Mouse (Mus musculus) kidney, embryonic 14.5 days (tissue): ENCODE measurements around the gene Gpr157. TPM values are rescaled to one million over a fixed set of nuclear protein-coding genes. Genes with fewer than 3 reads are reported as not detected.

Experiments
- ATAC-seq: fragments of 200-750 bp; cut with Nextera tagmentation; 2 replicates; pipeline ENCODE4 v1.8.0; 2017; ENCODE audit warnings: moderate number of reproducible peaks, mild to moderate bottlenecking, moderate TSS enrichment, moderate library complexity; ENCODE audit not compliant: low FRiP score, low TSS enrichment
- H3K27ac ChIP-seq: fragments of 300-500 bp; sonication (generic); 2 replicates; pipeline ENCODE4 v1.5.1; 2014; ENCODE audit warnings: low read depth, mild to moderate bottlenecking, low read length, moderate library complexity, mixed read lengths
- H3K27me3 ChIP-seq: fragments of 300-500 bp; sonication (generic); 2 replicates; pipeline ENCODE4 v1.6.1; 2014; ENCODE audit warnings: mild to moderate bottlenecking, low read length; ENCODE audit not compliant: control insufficient read depth, insufficient read depth
- H3K36me3 ChIP-seq: fragments of 300-500 bp; sonication (generic); 2 replicates; pipeline ENCODE4 v1.6.1; 2014; ENCODE audit warnings: low read length, mixed read lengths; ENCODE audit not compliant: control insufficient read depth, insufficient read depth
- H3K4me1 ChIP-seq: fragments of 300-500 bp; sonication (generic); 2 replicates; pipeline ENCODE4 v1.6.1; 2014; ENCODE audit warnings: low read length, mixed read lengths; ENCODE audit not compliant: control insufficient read depth, insufficient read depth
- H3K4me2 ChIP-seq: fragments of 300-500 bp; sonication (generic); replicated peaks from 2 replicates; pipeline ENCODE4 v1.6.1; 2014; ENCODE audit warnings: low read depth, mild to moderate bottlenecking, low read length
- H3K4me3 ChIP-seq: fragments of 300-500 bp; sonication (generic); 2 replicates; pipeline ENCODE4 v1.5.1; 2014; ENCODE audit warnings: mild to moderate bottlenecking, low read length
- H3K9ac ChIP-seq: fragments of 300-500 bp; sonication (generic); 2 replicates; pipeline ENCODE4 v1.6.1; 2014; ENCODE audit warnings: low read depth, mild to moderate bottlenecking, low read length, moderate library complexity
- H3K9me3 ChIP-seq: fragments of 300-500 bp; sonication (generic); 2 replicates; pipeline ENCODE4 v1.6.1; 2016; ENCODE audit warnings: low read length; ENCODE audit not compliant: control insufficient read depth
- WGBS: fragments of 180-500 bp; shearing (Covaris S2); extraction: QIAGEN DNeasy Blood & Tissue Kit; methylation state at CpG from one replicate; pipeline ENCODE4 v1.1.7; 2014; 5-methylcytosine and 5-hydroxymethylcytosine counted together
- polyA plus RNA-seq: library from polyadenylated mRNA; unstranded; fragments of >200 nt; fragmentation: Nextera tagmentation; extraction: Ambion mirVana; gene quantifications from 2 replicates; pipeline ENCODE4 v1.2.1, GENCODE M21; 2014

Gpr157 gene
- polyA plus RNA-seq, 1 experiment from 2014 or later: 0.20 TPM

DNA sequence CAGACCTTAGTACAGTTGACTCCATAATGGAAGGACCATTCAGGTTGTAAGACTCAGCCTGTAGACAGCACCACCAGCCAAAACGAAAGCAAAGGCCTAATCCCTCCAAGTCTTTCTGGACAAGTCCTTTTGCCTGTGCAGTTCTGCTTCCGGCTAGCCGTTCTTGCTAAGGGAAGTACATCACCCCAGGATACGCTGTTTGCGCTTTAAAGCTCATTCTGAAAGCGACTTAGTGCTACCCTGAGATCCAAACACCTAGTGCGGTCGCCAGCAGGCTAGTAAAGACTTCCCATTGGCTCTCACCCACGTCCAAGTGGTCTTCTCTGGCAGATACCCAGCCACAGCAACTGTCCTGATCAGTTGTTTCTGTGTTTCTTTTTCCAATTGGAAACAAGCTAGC, 23.2 kb downstream of the Gpr157 start:
- Histone ChIP-seq H3K4me1 (no peaks in the 10 kb centered on the region), H3K4me3 (no peak overlapping the region), H3K27me3 (no peaks in the 10 kb centered on the region), H3K36me3 (no peaks in the 10 kb centered on the region), H3K9ac (no peak overlapping the region), H3K27ac (no peak overlapping the region), H3K4me2 (no peak overlapping the region), H3K9me3 (no peaks in the 10 kb centered on the region)
- WGBS: 81% methylated on average over 9 of the region's 9 CpGs
- ATAC-seq: no peak

DNA sequence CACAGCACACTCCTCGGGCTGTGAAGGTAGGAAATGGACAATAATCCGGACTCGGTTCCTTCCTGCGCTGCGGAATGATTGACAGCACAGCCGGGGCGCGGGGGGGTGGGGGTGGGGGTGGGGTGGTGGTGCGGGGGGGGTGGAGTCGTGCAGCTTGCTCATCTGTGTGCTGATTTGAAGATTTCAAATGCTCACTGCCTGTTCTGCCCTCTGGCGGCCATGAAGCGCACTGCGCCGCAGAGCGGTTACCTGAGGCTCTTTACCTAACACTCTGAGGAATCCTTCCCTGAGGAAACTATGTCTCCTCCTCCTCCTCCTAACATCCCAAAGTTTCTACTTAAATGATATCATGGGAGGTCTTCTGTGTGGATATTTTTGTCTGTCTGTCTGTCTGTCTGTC, 25.7 kb downstream of the Gpr157 start:
- no peak overlapping the region for H3K4me2 ChIP-seq
- no peaks in the 10 kb centered on the region for H3K4me1 ChIP-seq
- no peak overlapping the region for H3K27ac ChIP-seq
- no peak overlapping the region for H3K4me3 ChIP-seq
- no peaks in the 10 kb centered on the region for H3K9me3 ChIP-seq
- no peak overlapping the region for H3K9ac ChIP-seq
- WGBS: 8% methylated on average over 13 of the region's 15 CpGs
- no peaks in the 10 kb centered on the region for H3K27me3 ChIP-seq
- no peak for ATAC-seq
- H3K36me3 ChIP-seq: no peaks in the 10 kb centered on the region

DNA sequence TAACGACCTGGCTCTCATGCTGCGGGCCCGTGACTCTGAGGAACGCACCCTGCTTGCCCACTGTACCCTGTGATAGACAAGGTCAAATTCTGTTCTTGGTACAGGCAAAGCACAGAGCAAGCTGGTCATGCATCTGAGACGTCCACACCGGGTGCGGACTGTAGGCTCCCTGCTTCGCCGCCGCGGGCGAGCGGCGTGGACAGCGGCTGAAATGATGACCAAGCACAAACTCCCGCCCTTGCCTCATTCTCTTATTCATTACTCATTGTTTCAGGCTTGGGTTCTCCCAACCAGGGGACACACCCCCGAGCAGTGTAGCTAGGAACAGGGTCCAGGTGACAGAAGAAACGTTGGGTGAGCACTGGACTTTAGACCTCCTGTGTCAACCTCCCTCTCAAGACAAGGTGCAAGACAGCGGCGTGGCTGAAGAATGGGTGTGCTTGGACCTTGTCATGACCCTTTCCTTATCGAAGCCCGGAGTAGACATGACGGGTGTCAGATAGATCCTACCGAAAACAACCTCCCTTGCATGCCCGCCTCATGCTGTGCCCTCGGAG, 27.4 kb downstream of the Gpr157 start:
- no peak overlapping the region for H3K4me3 ChIP-seq
- 90% methylated on average over 26 of the region's 26 CpGs for WGBS
- no peaks in the 10 kb centered on the region for H3K36me3 ChIP-seq
- H3K9me3 ChIP-seq: no peaks in the 10 kb centered on the region
- no peak overlapping the region for H3K9ac ChIP-seq
- no peak overlapping the region for H3K27ac ChIP-seq
- H3K27me3 ChIP-seq: no peaks in the 10 kb centered on the region
- 0 out of 2 replicates have a peak, but pooled peaks cover under 1% of the 10 kb centered on the region for H3K4me1 ChIP-seq
- no peak overlapping the region for H3K4me2 ChIP-seq
- no peak for ATAC-seq

DNA sequence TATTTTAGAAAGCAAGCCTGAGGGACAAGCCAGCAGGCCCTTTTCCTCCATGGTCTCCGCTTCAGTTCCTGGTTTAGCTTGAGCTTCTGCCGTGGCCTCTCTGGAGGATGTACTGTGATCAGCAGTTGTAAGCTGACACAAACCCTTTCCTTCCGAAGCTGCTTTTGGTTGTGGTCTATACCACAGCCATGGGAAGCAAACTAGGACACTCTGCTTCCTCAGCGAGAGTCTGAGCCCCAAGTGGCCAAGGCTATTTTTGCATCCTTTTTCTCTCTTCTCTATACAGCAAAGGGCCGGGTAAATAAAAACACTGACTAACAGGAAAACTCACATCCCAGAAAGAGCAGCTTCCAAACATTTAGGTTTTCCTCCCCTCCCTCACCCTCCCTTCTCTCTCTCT, 30.1 kb downstream of the Gpr157 start:
- WGBS: 35% methylated on average over 5 of the region's 5 CpGs
- H3K36me3 ChIP-seq: no peaks in the 10 kb centered on the region
- H3K9me3 ChIP-seq: no peaks in the 10 kb centered on the region
- H3K9ac ChIP-seq: no peak overlapping the region
- no peak overlapping the region for H3K4me3 ChIP-seq
- H3K4me1 ChIP-seq: peaks cover 9% of the 10 kb centered on the region; the same call in 1 of the 2 replicates
- ATAC-seq: no peak
- H3K27ac ChIP-seq: no peak overlapping the region
- no peak overlapping the region for H3K4me2 ChIP-seq
- no peaks in the 10 kb centered on the region for H3K27me3 ChIP-seq

DNA sequence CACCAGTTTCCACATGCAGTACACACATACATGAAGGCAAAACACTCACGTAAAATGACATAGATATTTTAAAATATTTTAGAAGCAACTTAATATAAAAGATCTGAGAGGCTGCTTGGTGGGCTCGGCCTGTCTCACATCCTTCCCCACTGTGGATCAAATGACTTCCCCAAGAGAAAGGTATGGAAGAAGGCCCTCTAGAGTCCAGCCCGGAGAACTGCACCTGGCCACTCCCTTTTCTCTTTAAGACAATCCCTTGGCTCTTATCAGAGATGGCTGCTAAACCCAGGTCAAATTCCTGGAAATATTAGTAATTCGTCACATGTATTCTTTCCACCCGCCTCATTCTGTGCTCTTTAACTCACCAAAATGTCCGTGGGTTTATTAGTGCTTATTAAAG, 31.0 kb downstream of the Gpr157 start:
- Histone ChIP-seq H3K4me1 (peaks cover 9% of the 10 kb centered on the region; the same call in 1 of the 2 replicates), H3K9me3 (no peaks in the 10 kb centered on the region), H3K27ac (no peak overlapping the region), H3K36me3 (no peaks in the 10 kb centered on the region), H3K4me3 (no peak overlapping the region), H3K9ac (no peak overlapping the region), H3K27me3 (no peaks in the 10 kb centered on the region; the same call in 1 of the 2 replicates), H3K4me2 (no peak overlapping the region)
- no peak for ATAC-seq
- WGBS: 64% methylated on average over 6 of the region's 6 CpGs

DNA sequence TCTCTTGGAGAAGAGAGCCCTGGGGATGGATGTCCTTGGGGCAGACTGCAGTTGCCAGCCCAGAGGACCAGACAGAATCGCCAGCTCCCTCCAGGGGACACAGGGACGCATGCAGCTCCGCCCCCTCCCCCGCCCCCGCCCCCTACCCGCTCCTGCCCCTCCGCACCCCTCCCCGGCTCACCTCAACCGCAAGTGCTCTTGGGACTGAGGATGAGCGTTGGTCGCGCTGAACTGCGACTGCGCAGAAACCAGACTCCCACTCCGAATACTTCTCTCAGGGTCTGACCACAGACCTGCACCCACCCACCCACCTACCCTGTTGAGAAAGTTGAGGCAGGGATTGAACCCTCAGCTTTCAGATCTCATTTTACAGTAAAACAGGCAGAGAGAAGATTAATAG, 31.9 kb downstream of the Gpr157 start, which contains the start of gene Slc2a5:
Gene Slc2a5 (plus strand): TSS at position 229 of the 400 bp plus-strand sequence.
- Histone ChIP-seq H3K4me3 (peak within 1 kb of the TSS; percentile 20; the same call in 1 of the 2 replicates), H3K27me3 (no peaks in the 10 kb centered on the region; the same call in 1 of the 2 replicates), H3K36me3 (no peaks in the 10 kb centered on the region), H3K27ac (no peak within 1 kb of the TSS; the same call in 1 of the 2 replicates), H3K4me1 (peaks cover 9% of the 10 kb centered on the region; the same call in 1 of the 2 replicates), H3K4me2 (peak within 1 kb of the TSS; percentile 46), H3K9me3 (no peaks in the 10 kb centered on the region), H3K9ac (peak within 1 kb of the TSS; percentile 50; the same call in 1 of the 2 replicates)
- 4% methylated on average over 15 of the region's 15 CpGs for WGBS
- ATAC-seq: peak; percentile 61

DNA sequence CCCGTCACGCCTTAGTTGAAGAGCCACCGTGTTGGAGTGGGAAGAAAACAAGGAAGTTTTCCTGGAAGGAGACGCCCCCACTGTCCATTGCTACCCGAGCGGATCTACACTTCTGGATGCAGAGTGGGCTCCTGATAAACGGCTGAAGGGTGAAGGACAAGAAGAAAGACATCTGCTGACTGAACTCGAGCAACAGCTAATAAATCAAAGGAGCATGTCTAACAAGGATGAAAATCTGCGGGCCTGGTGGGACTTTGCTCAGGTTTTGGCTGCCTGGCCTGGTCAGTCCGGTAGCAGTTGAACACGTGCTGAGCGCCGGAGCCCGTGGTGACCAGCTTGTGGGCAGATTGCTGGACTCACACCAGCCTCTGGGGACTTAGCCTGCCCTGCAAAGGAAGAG, 32.5 kb downstream of the Gpr157 start:
- Histone ChIP-seq H3K27ac (no peak overlapping the region; the same call in 1 of the 2 replicates), H3K4me3 (peak overlapping the region; percentile 20; the same call in 1 of the 2 replicates), H3K4me1 (peaks cover 9% of the 10 kb centered on the region; the same call in 1 of the 2 replicates), H3K9ac (no peak overlapping the region; the same call in 1 of the 2 replicates), H3K9me3 (no peaks in the 10 kb centered on the region), H3K36me3 (no peaks in the 10 kb centered on the region), H3K27me3 (no peaks in the 10 kb centered on the region; the same call in 1 of the 2 replicates), H3K4me2 (peak overlapping the region; percentile 46)
- peak; percentile 51 for ATAC-seq
- WGBS: 15% methylated on average over 14 of the region's 14 CpGs

DNA sequence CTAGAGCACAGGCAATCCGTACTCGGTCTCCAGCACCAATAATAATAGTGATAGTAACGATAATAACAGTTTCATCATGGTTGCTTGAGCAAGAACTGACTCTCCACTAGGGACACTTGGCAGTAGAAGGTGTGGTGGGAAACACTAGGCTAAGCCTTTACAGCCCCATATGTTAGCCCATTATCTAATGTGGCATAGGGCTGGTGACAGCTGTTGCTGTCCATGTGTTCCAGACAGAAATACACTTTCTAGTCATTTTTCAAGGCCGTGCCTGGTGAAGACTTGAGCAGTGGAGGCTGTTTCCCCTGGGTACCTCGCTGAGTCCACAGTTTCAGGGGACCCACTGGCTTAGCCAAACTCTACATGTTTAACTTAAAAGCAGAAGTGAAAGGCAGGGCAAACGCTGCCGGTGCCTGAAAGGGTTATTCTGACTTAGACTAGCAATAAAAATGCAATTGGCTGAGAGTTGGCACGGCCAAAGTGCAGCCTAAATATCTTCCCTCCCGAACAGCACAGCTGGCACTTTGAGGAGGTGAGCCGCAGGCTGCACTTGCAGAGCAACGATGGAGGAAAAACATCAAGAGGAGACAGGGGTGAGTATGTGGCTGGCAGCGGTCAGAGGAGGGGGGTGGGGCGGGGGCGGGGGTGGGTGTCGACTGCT, 33.1 kb downstream of the Gpr157 start:
- Histone ChIP-seq H3K4me1 (peaks cover 9% of the 10 kb centered on the region; the same call in 1 of the 2 replicates), H3K4me2 (no peak overlapping the region), H3K36me3 (no peaks in the 10 kb centered on the region), H3K9ac (no peak overlapping the region), H3K27ac (no peak overlapping the region; the same call in 1 of the 2 replicates), H3K27me3 (no peaks in the 10 kb centered on the region; the same call in none of the 2 replicates), H3K4me3 (no peak overlapping the region), H3K9me3 (no peaks in the 10 kb centered on the region)
- no peak for ATAC-seq
- WGBS: 18% methylated on average over 15 of the region's 15 CpGs

DNA sequence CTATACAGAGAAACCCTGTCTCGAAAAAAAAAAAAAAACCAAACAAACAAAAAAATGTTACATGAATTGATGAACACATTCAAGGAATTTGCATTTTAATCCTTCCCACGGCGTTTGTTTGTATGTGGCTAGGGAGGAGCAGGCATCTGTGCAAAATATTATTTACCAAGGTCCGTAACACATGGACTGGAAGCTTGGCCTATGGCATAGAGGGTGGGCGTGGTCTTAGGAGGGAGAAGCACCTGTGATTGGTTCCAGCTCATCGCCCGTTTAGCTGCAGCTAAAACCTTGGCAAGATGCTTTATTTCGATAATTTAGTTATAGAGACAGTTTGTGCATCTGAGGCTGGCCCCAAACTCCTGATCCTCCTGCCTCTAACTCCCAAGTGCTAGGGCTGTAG, 34.3 kb downstream of the Gpr157 start:
- Histone ChIP-seq H3K27ac (no peak overlapping the region), H3K27me3 (no peaks in the 10 kb centered on the region; the same call in none of the 2 replicates), H3K9me3 (no peaks in the 10 kb centered on the region), H3K9ac (no peak overlapping the region), H3K36me3 (no peaks in the 10 kb centered on the region), H3K4me1 (peaks cover 9% of the 10 kb centered on the region; the same call in 1 of the 2 replicates), H3K4me2 (no peak overlapping the region), H3K4me3 (no peak overlapping the region)
- WGBS: 75% methylated on average over 8 of the region's 8 CpGs
- no peak for ATAC-seq
